Mouse (Mus musculus): ENCODE data around the gene Irx3.

Irx3 gene

DNA sequence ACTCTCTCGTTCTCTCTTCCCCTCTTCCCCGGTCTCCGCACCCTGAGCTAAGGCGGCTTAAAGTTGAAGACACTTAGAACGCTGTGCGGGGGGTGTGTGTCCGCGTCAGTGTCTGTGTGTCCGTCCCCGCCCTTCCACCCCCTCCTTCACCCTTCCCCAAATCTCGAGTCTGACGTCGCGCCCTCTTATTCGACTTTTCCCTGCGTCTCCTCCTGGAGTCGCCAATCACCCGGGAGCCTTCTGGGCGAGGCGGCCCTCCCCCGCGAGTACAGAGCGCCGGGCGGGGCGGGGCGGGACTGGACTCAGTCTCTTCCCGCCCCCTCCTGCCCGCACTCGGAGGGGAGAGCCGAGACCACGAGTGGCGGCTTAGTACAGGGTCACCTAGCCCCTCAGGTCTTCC lies at the start of gene Irx3:
Gene Irx3 (minus strand): TSS at position 229 of the 400 bp plus-strand sequence.
- DNase-seq = peak; percentile 73

DNA sequence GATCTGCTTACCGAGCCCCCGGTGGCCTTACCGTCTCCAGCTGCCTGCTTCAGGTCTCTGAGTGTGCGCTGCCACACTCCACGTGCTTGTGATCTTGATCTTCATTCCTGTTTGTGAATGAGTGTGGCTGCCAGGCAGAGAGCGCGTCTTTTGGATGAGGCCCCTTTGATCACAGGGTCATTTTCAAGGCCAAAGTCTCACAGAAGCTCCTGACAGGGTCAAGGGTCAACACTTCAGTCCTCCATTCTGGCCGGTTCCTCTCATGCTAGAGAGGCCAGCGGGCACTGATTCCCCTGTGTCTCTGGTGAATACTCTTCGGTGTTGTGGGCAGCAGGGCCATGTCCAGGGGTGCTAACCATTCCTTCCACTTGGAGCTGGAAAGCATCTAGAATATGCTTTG lies 49.5 kb upstream of the Irx3 start:
- DNase-seq = no peak

DNA sequence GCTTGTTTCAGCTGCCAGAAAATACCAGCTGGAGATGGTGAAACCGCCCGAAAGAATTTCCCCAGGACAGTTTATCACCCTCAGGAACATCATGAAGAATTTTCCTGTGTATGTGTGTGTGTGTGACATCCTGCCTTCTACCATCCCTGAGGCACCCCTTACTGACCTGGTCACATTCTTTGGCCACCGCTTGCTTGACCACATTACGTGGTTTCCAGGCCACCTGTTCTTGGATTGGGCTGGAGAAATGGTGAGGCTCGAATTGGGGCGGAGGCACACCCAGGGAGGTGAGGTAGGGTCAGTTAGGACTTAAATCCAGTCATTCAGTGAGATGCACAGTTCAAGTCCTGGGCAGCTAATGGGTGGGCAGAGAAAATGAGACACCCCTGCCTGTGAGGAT lies 48.1 kb upstream of the Irx3 start:
- no peak for DNase-seq

DNA sequence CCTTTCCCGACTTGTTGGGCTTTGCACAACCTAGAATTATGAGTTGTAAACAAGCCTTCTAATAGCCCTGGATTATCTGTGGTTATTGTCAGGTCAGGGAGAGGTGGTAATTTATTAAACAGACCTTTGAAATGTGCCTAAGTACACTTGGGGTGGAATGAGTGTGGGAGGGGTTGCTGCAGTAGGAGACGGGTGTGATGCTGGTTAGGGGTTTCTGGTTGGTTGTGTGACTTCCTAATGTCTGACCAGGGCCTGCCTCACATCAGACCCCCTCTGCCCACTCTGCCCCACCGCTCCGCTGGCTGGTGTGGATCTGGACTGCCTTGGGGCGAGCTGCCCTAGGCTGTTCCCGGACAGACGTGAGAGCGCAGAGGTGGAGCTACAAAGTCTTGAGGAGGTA lies 47.7 kb upstream of the Irx3 start:
- DNase-seq = no peak

DNA sequence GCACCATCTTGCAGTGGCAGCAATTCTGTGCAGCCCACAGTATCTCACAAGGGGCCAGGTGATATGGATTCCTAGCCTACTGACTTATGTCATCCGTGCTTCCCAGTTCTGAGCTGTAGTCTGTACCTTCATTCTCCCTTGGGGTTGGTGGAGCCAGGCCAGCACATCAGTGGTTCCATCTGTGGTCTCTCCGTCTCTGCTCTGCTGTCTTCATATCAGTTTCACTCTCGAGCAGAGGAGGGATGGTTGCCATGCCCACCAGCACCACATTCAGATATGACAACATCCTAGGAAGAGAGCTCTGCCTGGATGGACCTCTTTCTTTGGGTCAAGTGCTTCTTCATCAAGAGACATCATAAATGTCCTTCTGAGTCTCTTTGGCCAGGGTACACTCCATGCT lies 43.8 kb upstream of the Irx3 start:
- no peak for DNase-seq

DNA sequence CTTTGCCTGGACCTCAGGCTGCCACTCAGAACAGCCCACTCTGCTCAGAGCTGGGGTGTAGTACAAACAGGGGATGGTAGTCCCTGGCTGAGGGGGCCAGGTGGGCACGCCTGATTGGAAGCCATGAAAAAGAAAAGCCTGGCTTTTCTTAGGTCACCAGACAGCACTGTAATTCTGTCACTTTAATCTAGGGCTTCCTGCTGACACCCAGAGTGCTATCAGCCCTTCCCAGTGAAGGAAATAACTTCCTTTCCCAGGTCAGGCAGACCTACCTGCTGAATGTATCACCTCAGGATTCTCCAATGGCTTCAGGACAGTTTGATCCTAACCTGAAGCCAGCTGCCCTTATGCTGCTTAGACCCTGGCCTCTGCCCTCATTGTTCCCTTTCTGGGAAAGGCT lies 35.3 kb upstream of the Irx3 start:
- DNase-seq = no peak

DNA sequence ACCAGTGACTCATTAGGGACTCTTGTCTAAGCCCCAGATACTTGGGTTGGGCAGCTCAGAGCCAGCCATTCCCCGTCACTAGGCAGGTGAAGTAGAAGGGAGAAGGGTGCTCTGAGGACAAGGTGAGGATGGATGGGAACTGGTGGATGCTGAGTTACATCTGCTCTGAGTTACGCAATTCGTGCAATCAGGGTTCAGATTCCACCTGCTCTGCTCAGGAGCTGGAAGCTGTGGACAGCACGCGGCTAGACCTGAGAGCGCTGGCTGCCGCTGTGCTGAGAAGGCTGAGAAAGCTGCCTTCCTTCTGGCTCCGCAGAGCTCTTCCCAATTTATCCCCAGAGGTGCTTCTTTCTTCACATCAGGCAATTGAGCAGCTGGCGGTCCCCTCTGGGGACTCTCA lies 34.8 kb upstream of the Irx3 start:
- no peak for DNase-seq

DNA sequence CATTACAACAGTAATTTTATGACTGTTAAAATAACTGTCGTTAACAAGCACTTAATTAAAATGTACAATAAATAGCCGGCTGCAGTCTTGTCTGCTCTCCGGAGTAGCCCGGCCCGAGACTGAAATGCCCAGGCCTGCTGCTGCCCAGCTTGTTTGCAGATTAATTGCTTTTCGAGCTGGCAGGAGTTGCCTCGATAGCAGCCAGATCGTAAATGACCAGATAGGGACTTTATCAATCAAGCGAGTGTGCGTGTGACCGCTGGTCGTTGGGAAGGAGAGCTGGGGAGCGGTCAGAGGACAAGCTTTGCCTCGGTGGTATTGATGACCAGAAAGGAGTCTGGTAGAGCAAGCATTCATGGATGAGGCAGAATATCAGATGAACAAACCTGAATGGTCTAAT lies 25.8 kb upstream of the Irx3 start:
- DNase-seq = no peak

DNA sequence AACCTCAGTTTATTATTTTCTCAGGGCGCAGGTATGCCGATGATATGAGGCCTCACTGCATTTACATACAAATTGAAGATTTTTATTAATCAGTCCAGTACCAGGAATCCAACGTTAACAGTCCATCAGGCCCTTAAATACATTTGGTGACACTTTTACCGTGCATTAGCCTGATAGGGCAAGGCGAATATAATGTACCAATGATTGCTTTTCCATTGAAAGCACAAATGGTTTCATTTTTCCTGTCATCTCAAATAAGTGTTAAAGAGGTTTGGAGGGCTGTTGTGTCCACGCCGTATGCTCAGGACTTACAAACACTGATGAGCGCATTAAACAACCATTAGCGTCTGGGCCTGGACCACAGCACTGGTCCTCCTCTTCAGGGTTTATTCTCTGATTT lies 25.3 kb upstream of the Irx3 start:
- no peak for DNase-seq

DNA sequence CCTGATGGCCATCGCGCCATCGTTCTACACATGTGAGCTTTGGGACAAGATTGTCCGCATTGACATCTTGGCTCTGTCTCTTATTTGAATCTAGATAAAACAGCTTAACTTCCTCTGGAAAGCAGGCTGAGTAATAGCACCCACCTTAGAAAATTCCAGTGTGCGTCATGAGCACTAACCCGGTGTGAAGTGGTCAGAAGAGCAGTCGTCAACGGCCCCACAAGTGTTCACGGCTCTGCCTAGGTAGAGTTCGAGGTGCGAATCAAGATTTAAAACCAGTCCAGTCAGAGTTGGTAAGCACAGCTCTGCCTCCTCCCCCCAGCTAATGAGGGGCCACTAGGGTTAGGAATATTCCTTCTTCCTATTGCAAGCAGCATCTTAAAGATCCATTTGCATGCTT lies 21.5 kb upstream of the Irx3 start:
- no peak for DNase-seq

DNA sequence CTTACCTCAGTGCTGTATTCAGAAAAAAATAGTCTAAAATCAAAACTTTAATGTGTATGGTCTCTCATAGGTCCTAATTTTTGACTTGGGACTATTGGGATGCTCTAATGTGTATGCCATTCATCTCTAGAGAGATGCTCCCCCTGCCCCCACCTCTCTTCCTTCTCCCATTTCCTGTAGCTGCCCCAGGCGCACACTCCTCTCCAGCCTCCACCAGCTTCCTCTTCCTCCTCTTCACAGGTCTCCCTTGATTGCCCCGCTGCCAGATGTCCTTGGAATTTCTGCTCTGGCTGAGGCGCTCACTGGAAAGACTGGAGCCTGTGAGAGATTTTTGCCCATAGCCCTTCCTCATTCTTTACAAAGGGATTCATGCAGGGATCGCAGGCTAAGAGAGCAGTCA lies 20.9 kb upstream of the Irx3 start:
- DNase-seq = no peak

DNA sequence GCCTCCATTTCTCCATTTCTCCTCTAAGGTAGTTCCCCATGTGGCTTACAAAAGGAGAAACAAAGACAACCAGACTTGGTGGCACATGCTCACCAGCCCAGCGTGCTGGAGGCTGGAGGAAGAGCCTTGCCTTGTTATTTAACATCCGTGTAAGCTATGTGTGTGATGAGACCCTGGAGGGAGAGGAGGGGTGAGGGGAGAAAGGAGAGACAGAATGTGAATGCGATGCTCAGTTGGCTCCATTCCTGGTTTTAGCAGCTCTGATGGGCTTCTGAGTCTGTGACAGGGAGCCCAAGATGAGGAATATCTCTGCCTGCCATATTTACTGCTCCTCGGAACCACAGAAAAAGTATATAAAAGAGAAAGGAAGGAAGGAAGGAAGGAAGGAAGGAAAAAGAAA lies 20.1 kb upstream of the Irx3 start:
- no peak for DNase-seq

DNA sequence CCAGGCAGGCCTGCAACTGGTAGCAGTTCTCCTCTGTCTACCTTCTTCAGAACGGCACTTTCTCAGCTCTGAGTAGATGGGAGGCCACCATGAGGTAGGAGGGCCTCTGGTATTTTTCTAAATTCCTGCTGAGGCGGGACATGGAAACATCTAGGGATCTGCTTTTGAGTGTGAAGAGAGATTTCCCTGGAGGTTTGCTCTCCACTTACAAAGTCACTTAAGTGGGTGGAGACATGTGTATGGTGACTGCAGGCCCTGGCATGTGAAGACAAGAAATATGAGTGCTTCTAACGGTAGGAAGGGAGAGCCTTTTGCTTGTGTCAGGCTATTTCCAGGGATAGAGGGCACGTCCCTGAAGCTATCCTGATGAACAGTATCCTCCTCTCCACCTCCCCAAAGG lies 17.9 kb upstream of the Irx3 start:
- no peak for DNase-seq

DNA sequence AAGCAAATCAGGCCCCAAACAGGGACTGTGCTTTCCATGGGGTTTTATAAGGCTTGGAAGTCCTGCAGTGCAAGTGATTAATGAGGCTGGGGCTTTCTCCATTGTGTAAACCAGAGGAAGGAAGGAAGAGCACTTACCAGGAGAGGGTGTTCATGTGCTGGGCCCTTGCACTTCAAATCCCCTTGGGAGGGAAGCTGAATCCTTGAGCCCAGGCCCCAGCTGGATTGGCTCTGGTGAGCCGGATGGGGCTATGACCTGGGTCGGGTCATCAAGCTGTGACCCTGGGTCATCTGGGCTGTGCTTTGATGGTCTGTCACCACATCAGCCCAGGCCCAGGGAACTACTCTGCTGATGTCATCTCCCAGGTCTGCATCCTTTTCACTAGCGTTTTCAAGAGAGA lies 16.9 kb upstream of the Irx3 start:
- DNase-seq = no peak

DNA sequence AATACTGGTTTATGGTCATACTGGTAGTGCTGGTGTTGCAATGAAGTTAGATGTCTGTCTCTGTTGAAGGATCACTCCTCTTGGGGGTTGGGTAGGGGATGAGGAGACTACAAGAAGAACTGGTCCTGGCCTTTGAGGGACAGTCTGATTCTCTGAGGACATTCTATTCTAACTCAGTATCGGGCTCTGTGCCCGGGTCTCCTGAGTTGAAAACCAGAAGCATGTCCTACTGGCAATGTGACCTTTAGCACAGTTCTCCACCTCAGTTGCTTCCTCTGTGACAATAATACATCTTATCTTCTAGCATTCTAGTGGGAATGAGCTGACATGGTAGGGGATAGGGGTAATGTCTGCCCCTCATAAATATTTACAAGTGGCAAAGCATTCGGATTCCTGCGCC lies 12.2 kb upstream of the Irx3 start:
- no peak for DNase-seq

DNA sequence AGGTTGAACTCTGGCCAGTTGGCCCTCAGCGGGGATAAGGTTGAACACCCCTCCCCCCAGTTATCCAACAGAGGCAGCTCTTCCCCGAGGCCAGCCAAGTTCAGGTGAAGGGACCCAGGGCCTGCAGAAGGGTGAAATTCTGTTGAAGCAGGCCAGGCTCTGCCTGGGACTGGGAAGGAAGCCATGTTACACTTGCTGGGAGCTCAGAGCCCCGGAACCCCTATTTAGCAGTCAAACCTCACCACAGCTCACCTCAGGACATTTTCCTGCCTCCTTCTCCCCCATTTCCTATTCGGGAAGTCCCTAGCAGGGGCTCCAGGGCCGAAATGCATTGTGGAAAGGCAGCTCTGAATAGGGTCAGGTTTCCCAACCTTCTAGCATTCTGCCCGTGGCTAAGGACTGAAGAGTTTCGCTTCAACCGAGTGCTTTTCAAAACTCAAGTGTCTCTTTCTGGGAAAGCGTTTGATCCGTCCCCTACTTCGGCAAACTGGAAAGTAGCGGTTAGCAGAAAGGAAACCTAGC lies 4.9 kb upstream of the Irx3 start:
- no peak for DNase-seq

DNA sequence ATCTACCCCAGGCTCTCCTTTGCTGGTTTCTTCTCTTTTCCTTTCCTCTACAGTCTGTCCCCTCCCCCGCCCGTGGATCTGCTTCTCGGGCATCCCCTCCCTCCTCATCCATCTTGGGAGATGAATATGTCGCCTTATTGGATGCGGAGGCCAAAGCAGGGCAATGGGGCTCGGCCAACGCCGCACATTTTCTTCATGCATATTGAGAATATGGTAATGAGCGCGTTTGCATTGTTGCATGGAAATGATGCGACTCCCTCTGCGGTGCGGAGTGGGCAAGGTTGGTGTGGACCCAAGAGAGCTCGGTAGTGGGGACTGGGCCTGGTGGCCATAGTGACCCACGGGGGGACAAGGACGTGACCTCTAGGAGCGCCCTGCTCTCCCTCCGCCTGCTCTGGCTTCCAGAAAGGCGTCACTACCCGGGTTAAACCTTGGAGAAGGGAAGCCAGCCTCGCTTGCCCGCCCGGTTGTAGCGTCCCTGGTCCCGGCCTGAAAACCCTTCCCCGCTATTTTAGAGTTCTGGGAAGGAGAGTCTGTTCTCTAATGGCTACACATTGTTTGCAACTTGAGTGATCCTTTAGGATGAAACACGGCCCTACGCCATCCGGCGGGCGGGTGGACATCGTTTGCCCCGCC lies 4.3 kb upstream of the Irx3 start:
- DNase-seq = no peak

DNA sequence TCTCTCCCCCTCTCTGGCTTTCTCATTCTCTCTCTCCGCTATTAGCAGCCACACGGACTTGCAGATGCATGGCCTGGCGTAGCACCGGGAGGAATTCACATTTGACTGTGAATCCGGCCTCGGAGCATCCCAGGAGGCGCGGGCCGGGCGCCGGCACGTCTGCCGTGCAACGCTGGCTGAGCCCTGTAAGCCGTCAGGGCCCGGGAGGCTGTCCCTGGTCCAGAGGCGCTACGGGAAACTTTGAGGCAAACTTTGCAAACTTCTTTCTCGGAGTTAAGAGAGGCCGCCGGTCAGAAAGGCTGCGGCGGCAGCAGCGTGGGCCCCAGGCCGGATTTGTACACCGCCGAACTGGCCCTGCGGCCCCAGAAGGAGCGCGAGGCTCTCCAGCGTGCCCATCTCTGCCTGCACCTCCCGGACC lies 3.4 kb upstream of the Irx3 start:
- DNase-seq = no peak

DNA sequence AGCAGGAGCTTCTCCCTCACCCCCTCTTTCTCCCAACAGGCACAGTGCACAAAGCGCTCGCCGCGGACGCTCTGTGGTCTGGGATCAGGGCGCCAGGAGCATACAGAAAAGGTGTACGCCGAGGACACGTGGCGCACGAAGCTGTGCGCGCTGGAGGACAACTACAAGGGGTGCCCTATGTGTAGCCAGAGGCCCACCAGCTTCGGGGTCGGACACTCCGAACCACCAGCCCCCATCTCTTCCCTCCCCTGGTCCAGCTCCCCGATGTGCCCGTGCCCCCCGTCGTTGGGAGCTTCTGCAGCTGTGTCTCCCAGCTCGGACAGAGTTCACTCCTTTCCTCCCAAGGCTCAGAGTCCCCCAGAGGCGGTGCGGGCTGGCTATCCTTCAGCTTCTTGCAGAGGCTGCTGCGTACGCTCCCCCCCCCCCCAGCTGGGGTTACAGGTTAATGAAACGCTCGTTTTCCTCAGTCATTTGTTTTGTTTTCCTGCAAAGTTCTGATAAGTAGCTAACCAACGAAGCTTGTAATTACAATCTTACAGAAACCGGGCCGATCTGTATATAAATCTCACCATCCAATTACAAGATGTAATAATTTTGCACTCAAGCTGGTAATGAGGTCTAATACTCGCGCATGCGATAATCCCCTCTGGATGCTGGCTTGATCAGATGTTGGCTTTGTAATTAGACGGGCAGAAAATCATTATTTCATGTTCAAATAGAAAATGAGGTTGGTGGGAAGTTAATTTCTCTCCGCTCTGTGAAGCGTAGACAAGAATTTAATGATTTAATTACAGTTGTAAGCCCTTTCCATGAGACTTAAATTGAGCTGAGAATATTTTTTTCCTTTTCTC lies 2.8 kb upstream of the Irx3 start:
- DNase-seq = no peak

DNA sequence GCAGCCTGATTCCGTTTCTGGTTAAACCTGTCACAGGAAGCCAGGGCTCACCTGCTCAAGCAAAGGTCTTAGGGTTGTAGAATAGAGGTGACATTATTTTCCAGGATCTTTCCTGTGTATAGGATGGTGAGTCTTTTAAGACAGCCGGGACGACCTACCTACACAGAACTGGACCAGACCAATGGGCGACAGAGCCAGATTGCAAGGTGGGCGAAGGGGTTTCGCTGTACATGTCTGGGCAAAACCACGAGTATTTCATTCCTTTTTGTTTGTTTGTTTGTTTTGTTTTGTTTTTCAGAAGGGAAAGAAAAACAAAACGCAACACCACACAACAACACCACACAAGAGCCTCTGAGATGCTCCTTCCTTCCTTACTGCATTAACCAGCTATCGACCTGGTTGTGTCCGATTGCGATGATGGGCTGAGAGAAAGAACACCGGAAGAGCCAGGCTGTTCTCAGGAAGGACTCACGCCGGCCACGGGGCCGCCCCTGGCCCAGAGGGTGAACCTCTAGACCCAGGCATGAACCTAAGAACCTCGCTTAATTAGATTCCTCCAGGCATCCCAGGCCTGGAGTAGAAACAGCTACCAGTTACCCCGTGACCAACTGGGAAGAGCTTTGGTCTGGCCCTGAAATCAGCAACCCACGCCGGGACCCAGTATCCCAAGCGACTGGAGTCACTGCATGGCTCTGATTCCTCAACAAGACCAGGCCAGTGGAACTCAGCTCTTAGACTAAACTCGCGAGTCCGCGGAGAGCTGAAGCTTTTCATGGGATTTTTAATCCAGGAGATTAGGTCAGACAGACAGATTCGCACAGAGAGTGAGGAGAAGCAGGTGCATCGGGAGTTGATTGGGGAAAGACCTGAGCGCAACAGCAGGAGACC lies 1.9 kb upstream of the Irx3 start:
- DNase-seq = no peak

DNA sequence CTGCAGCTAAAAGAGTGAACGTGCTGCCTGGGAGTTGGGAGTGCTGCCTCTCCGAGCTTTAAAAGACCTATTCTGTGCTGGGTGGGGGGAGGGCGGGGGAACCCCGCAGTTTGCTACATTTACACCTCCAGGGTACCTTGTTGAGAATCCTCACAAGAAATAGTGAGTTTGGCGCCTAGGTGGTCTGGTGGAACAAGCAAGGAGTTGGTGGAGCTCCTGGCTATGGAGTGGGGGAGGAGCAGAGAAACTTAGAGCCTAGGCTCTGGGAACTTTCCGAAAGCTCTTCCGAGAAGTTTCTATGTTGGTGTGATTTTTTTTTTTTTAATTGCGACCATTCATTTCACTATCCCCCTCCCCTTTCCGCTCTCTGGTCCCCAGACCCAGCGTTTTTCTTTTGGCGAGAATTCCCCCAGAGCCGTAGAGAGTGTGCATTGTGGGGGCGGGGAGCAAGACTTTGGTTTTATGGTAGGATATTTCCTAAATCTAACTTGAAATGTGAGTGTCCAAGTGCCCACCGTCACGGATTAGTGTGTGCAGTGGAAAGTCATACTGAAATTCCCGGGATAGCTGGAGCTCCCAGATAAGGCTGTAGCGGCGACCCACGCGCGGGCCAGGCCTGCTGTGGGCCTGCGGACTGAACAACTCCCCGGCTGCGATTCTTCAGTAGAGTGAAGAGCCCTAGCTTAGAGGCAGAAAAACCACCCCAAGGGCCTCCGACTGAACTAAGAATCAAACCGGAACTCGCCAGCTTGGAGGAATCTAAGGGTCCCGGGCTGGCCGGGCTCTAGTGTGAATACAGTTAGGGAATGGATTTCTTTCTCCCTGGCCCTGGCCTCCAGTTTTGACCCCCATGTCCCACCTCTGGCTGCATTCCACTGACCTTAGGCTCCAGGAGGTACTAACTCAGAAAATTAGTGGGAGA lies 795 bp upstream of the Irx3 start:
- DNase-seq = no peak

DNA sequence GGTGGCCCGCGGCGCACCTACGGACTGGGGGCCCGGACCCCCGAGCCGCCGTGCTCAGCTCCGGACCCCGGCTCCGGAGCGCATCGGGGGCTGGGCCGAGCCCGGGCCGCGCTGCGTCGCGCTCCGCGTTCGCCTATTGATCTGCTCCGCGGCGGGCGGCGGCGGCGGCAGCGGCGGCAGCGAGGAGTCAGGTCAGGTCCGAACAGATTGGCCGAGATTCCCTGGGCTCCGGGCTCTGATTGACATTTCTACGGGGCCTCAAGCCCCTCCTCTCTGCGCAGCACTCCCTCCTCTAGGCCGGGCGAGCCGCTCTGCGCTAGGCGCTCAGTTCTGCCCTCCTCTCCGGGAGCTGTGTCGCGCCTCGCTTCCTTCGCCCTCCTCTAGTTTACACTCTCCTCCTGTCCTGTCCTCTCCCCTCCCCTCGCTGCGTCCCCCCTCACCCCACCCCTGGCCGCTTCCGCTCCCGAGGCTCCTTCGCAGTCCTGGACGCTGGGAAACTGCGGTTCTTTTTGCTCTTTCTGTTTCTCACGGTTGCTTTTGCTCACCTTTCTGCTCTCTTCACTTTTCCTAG lies 541 bp downstream of the Irx3 start:
- peak; percentile 67 for DNase-seq
